Mouse (Mus musculus) myocyte (in vitro differentiated cells): ENCODE data around the gene Oit1.

Experiments used
- CEBPB ChIP-seq: IDR thresholded peaks from 2 replicates; pipeline ENCODE4 v1.6.1; 2011; ENCODE audit warnings: mild to moderate bottlenecking, moderate library complexity; ENCODE audit not compliant: poor library complexity, insufficient read depth, severe bottlenecking
- MYOG ChIP-seq, 3 experiments: IDR thresholded peaks; one replicate each; pipeline ENCODE4 v1.6.1; 2011; ENCODE audit warnings: control low read depth in 2 of 3, low read depth in 2 of 3, mild to moderate bottlenecking in 2 of 3; ENCODE audit not compliant: insufficient read length in 2 of 3, control insufficient read depth in 1 of 3, insufficient read depth in 1 of 3
- POLR2A ChIP-seq: IDR thresholded peaks from one replicate; pipeline ENCODE4 v1.6.1; 2011; ENCODE audit warnings: low read depth, mild to moderate bottlenecking, control low read depth, moderate library complexity; ENCODE audit not compliant: insufficient read length
- POLR2AphosphoS2 ChIP-seq: IDR thresholded peaks from one replicate; pipeline ENCODE4 v1.6.1; 2011; ENCODE audit warnings: low read depth, control low read depth; ENCODE audit not compliant: insufficient read length
- SRF ChIP-seq: IDR thresholded peaks from one replicate; pipeline ENCODE4 v1.6.1; 2011; ENCODE audit warnings: low read depth; ENCODE audit not compliant: control insufficient read depth, insufficient read length
- TCF12 ChIP-seq: IDR thresholded peaks from one replicate; pipeline ENCODE4 v1.6.1; 2011; ENCODE audit warnings: mild to moderate bottlenecking, control low read depth; ENCODE audit not compliant: poor library complexity, insufficient read depth, severe bottlenecking
- USF1 ChIP-seq: IDR thresholded peaks from one replicate; pipeline ENCODE4 v1.6.1; 2011; ENCODE audit warnings: low read depth, mild to moderate bottlenecking, control low read depth, moderate library complexity

DNA sequence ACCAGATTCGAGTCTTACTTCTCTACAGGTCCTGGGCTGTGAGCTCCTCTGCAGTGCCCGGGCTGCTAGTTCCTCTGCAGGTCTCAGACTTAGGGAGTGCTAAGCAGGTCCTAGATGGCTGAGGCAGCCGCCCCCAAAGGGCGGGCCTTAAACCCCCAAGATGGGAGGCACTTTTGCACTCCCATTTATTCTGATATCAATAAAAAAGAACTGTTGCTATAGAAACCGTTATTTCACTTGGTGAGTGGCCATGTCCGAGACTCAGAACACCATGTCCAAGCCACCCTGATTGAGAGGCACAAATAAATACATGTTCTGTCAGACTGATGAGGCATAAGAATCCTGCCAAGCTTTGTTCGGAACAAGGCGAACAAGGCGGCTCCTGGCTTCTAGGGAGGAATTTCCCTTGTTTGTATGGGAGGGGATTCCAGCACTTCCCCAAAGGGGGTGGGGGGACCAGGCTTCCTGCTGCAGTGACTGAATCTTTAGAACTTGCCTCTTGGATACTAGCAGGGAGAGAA is 68.9 kb downstream of the Oit1 start:
- TF ChIP-seq SRF (no peak), POLR2A (no peak), MYOG (IDR thresholded peaks at IDR 0.05; ENCODE audit: control insufficient read depth in 1 of 3, insufficient read depth in 1 of 3, insufficient read length in 2 of 3, low read depth in 2 of 3) (no peak), CEBPB (no peak), TCF12 (no peak), POLR2AphosphoS2 (no peak), USF1 (no peak)
